9 mouse cellular contexts compared by ENCODE assay signal in the genomic region with DNA sequence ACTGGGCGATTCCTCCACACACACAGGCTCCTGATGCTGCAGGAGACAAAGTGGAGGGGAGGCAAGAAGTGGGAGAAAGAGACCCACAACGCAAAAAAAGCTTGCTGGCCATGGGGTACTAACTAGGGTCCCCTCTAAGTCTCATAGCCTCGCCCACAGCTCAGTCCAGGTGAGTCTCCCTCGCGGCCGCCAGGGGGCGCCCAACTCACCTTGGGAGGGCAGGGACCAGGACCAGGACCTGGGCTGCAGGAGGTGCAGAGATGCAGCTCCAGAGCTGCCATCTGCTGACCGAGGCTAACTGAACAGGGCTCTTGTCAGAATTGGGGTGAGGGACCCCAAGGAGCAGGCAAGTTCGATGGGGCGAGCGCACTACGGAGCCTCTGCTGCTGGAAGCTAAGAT. TPM values are rescaled to one million over a fixed set of nuclear protein-coding genes. Genes with fewer than 3 reads are reported as not detected.
DNase-seq lines count a peak whose midpoint lies in the region; ATAC-seq lines count a peak whose summit lies in the region.
"Had no signal": no experiment of that assay in that cellular context is flagged by ENCODE, and none has a peak within 500 bp of the region (broad histone marks: within the 10 kb centered on the region; RNA-seq: fewer than 3 reads in every experiment).

No protein-coding gene starts in this region.

- no peak overlapping the region for H3K4me3 ChIP-seq in kidney, embryonic 14.5 days (ENCODE audit: low read length)
- no peak overlapping the region for H3K4me3 ChIP-seq in lung, embryonic 15.5 days
- H3K4me3 ChIP-seq: heart, embryonic 15.5 days had no signal

- peak; percentile 81 for ATAC-seq in kidney, embryonic 14.5 days (ENCODE audit: low FRiP score, low TSS enrichment)
- ATAC-seq in lung, embryonic 15.5 days (ENCODE audit: borderline replicate concordance, extremely low read depth, low FRiP score, low TSS enrichment), result peak; percentile 57; the same call in 1 of the 2 replicates

- H3K36me3 ChIP-seq in kidney, embryonic 14.5 days (ENCODE audit: control insufficient read depth, insufficient read depth, low read length), result no peaks in the 10 kb centered on the region
- no peaks in the 10 kb centered on the region for H3K36me3 ChIP-seq in lung, embryonic 15.5 days
- H3K36me3 ChIP-seq: heart, embryonic 15.5 days had no signal

- no peak overlapping the region for H3K9ac ChIP-seq in kidney, embryonic 14.5 days (ENCODE audit: low read depth, low read length)
- H3K9ac ChIP-seq in lung, embryonic 15.5 days, result no peak overlapping the region
- H3K9ac ChIP-seq: heart, embryonic 15.5 days had no signal

- peak; percentile 33 for DNase-seq in 416B (ENCODE audit: low read depth)
- peak; percentile 52 for DNase-seq in Muller cell, postnatal 12 days (ENCODE audit: inconsistent ontology term)
- DNase-seq in cerebellum, adult 9-11 months, result peak; percentile 22
- DNase-seq in frontal cortex, postnatal 36 days (ENCODE audit: low spot score in 2 of 2), result peak; percentile 10 to 11
- DNase-seq in retina, embryonic 14.5 days (ENCODE audit: low spot score), result peak; percentile 62
- peak; percentile 33 for DNase-seq in urinary bladder, postnatal 14 days (ENCODE audit: low spot score)

- H3K4me2 ChIP-seq in kidney, embryonic 14.5 days (replicated peaks; ENCODE audit: low read depth, low read length), result no peak overlapping the region
- no peak overlapping the region for H3K4me2 ChIP-seq in lung, embryonic 15.5 days
- H3K4me2 ChIP-seq: heart, embryonic 15.5 days had no signal

- no peaks in the 10 kb centered on the region for H3K9me3 ChIP-seq in kidney, embryonic 14.5 days (ENCODE audit: control insufficient read depth, low read length)
- H3K9me3 ChIP-seq in lung, embryonic 15.5 days, result no peaks in the 10 kb centered on the region
- H3K9me3 ChIP-seq: heart, embryonic 15.5 days had no signal

- H3K27me3 ChIP-seq in kidney, embryonic 14.5 days (ENCODE audit: control insufficient read depth, insufficient read depth, low read length), result no peaks in the 10 kb centered on the region
- no peaks in the 10 kb centered on the region for H3K27me3 ChIP-seq in lung, embryonic 15.5 days

- no peak overlapping the region for H3K27ac ChIP-seq in kidney, embryonic 14.5 days (ENCODE audit: low read depth, low read length)
- H3K27ac ChIP-seq in lung, embryonic 15.5 days, result no peak overlapping the region
- H3K27ac ChIP-seq: heart, embryonic 15.5 days had no signal

- no peaks in the 10 kb centered on the region for H3K4me1 ChIP-seq in kidney, embryonic 14.5 days (ENCODE audit: control insufficient read depth, insufficient read depth, low read length)
- H3K4me1 ChIP-seq in lung, embryonic 15.5 days, result no peaks in the 10 kb centered on the region
- H3K4me1 ChIP-seq: heart, embryonic 15.5 days had no signal

- 14% methylated on average over 12 of the region's 12 CpGs for WGBS in kidney, embryonic 14.5 days
- 11% methylated on average over 12 of the region's 12 CpGs for WGBS in lung, embryonic 15.5 days

RNA-seq across cellular contexts. Expression of a gene that starts 24.4 kb away (rescaled TPM):
- polyA plus RNA-seq in kidney, embryonic 14.5 days (2014; fragmentation: Nextera tagmentation; extraction: Ambion mirVana), result not detected in 2 replicates
- polyA plus RNA-seq in lung, embryonic 15.5 days (2015; fragmentation: Nextera tagmentation; extraction: Ambion mirVana), result not detected in 2 replicates
- polyA plus RNA-seq: heart, embryonic 15.5 days had no signal

RNA-seq across cellular contexts. Expression of a gene that starts 35.0 kb away (rescaled TPM):
- 0.20 and 0.54 TPM in 2 replicates for polyA plus RNA-seq in kidney, embryonic 14.5 days (2014; fragmentation: Nextera tagmentation; extraction: Ambion mirVana)
- polyA plus RNA-seq in lung, embryonic 15.5 days (2015; fragmentation: Nextera tagmentation; extraction: Ambion mirVana), result 0.21 TPM in 1 of 2 replicates, not detected in the other

RNA-seq across cellular contexts. Expression of a gene that starts 53.5 kb away (rescaled TPM):
- 0.09 TPM in 1 of 2 replicates, not detected in the other for polyA plus RNA-seq in kidney, embryonic 14.5 days (2014; fragmentation: Nextera tagmentation; extraction: Ambion mirVana)
- polyA plus RNA-seq in lung, embryonic 15.5 days (2015; fragmentation: Nextera tagmentation; extraction: Ambion mirVana), result 0.11 and 0.18 TPM in 2 replicates

Comparison
In these comparisons a context has a peak if more than half of its experiments do, and no peak if none do; other contexts are left out.
1. DNase-seq: peak in every context shown above with its lines; median percentile 62 in retina, embryonic 14.5 days; 52 in Muller cell, postnatal 12 days; 33 in 416B; 33 in urinary bladder, postnatal 14 days; 22 in cerebellum, adult 9-11 months; 10 in frontal cortex, postnatal 36 days.